Mouse (Mus musculus): ENCODE data around the gene Ugp2. TPM values are rescaled to one million over a fixed set of nuclear protein-coding genes. Genes with fewer than 3 reads are reported as not detected.

The Ugp2 gene
- polyA plus RNA-seq, 1 experiment from 2014 or later: 80.5 TPM

DNA sequence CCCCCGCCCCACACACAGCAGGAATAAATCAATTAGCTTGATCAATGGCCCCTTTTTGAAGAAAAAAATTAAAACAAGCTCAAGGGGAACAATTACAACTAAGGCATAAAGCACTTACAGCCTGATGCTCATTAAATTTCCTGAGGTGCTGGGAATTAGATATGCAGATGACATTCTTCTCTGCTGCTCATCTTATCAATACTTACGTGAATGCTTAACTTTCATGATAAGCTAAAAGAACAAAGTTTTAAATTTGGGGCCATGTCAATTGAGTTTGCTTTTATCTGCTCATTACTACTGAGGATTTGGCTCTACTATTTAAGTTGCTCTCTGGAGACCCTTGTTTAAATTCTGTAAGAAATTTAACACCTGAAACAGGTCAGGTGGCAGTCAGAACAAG lies 22.1 kb downstream of the Ugp2 start:
- Histone ChIP-seq H3K9me3 (replicated peaks; ENCODE audit: control insufficient read depth, low read length) (no peaks in the 10 kb centered on the region), H3K27me3 (ENCODE audit: control insufficient read depth, insufficient read depth, low read depth, low read length) (no peaks in the 10 kb centered on the region), H3K27ac (ENCODE audit: low read length) (no peak overlapping the region), H3K4me1 (ENCODE audit: control insufficient read depth, low read depth, low read length) (peaks cover 10% of the 10 kb centered on the region), H3K9ac (ENCODE audit: low read depth, low read length) (no peak overlapping the region), H3K4me3 (ENCODE audit: low read depth, low read length) (no peak overlapping the region), H3K4me2 (ENCODE audit: low read depth, low read length) (no peak overlapping the region), H3K36me3 (ENCODE audit: control insufficient read depth, insufficient read depth) (no peaks in the 10 kb centered on the region)
- 44% methylated on average over 2 of the region's 2 CpGs for WGBS (ENCODE audit: insufficient replicate concordance)
- ATAC-seq (ENCODE audit: low read depth): no peak

GRCm38 (mm10) chr11:21346020-21346419 lies 25.0 kb downstream of the Ugp2 start:
- H3K4me2 ChIP-seq (ENCODE audit: low read depth, low read length): no peak overlapping the region
- no peaks in the 10 kb centered on the region for H3K9me3 ChIP-seq (replicated peaks; ENCODE audit: control insufficient read depth, low read length)
- H3K36me3 ChIP-seq (ENCODE audit: control insufficient read depth, insufficient read depth): no peaks in the 10 kb centered on the region
- H3K9ac ChIP-seq (ENCODE audit: low read depth, low read length): no peak overlapping the region
- peaks cover 8% of the 10 kb centered on the region for H3K4me1 ChIP-seq (ENCODE audit: control insufficient read depth, low read depth, low read length)
- ATAC-seq (ENCODE audit: low read depth): no peak
- WGBS (ENCODE audit: insufficient replicate concordance): 47% methylated on average over 3 of the region's 3 CpGs
- H3K27ac ChIP-seq (ENCODE audit: low read length): no peak overlapping the region
- H3K27me3 ChIP-seq (ENCODE audit: control insufficient read depth, insufficient read depth, low read depth, low read length): no peaks in the 10 kb centered on the region
- no peak overlapping the region for H3K4me3 ChIP-seq (ENCODE audit: low read depth, low read length)

DNA sequence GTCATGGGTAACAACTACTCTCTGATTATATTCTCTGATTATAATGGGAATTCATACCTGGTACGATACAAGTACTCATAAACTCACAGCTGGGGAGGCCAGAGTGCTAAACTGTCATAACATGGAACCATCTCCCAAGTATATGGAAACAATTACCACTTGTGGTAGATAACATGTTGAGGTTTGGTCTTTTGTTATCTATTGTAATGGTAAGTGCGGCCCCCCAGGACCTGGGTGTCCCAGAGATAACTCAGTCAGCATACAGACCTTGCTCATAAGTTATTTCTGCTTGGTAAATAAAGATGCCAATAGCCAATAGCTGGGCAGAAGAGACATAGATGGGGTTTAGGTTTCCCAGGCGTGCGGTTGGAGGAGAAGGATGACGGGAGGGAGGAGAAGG lies 27.5 kb downstream of the Ugp2 start:
- H3K9ac ChIP-seq (ENCODE audit: low read depth, low read length): no peak overlapping the region
- no peaks in the 10 kb centered on the region for H3K27me3 ChIP-seq (ENCODE audit: control insufficient read depth, insufficient read depth, low read depth, low read length)
- H3K9me3 ChIP-seq (replicated peaks; ENCODE audit: control insufficient read depth, low read length): no peaks in the 10 kb centered on the region
- peaks cover 2% of the 10 kb centered on the region; the same call in 1 of the 2 replicates for H3K4me1 ChIP-seq (ENCODE audit: control insufficient read depth, low read depth, low read length)
- H3K4me3 ChIP-seq (ENCODE audit: low read depth, low read length): no peak overlapping the region
- no peak overlapping the region for H3K27ac ChIP-seq (ENCODE audit: low read length)
- no peak overlapping the region for H3K4me2 ChIP-seq (ENCODE audit: low read depth, low read length)
- no peaks in the 10 kb centered on the region for H3K36me3 ChIP-seq (ENCODE audit: control insufficient read depth, insufficient read depth)
- 52% methylated on average over 5 of the region's 5 CpGs for WGBS (ENCODE audit: insufficient replicate concordance)
- peak; percentile 66 for ATAC-seq (ENCODE audit: low read depth)

GRCm38 (mm10) chr11:21339088-21339487 lies 31.9 kb downstream of the Ugp2 start:
- ATAC-seq (ENCODE audit: low read depth): no peak
- no peaks in the 10 kb centered on the region; the same call in 1 of the 2 replicates for H3K4me1 ChIP-seq (ENCODE audit: control insufficient read depth, low read depth, low read length)
- no peak overlapping the region for H3K9ac ChIP-seq (ENCODE audit: low read depth, low read length)
- H3K36me3 ChIP-seq (ENCODE audit: control insufficient read depth, insufficient read depth): no peaks in the 10 kb centered on the region
- 76% methylated on average over 4 of the region's 4 CpGs for WGBS (ENCODE audit: insufficient replicate concordance)
- no peak overlapping the region for H3K4me3 ChIP-seq (ENCODE audit: low read depth, low read length)
- no peak overlapping the region for H3K27ac ChIP-seq (ENCODE audit: low read length)
- H3K27me3 ChIP-seq (ENCODE audit: control insufficient read depth, insufficient read depth, low read depth, low read length): no peaks in the 10 kb centered on the region
- no peaks in the 10 kb centered on the region for H3K9me3 ChIP-seq (replicated peaks; ENCODE audit: control insufficient read depth, low read length)
- no peak overlapping the region for H3K4me2 ChIP-seq (ENCODE audit: low read depth, low read length)

DNA sequence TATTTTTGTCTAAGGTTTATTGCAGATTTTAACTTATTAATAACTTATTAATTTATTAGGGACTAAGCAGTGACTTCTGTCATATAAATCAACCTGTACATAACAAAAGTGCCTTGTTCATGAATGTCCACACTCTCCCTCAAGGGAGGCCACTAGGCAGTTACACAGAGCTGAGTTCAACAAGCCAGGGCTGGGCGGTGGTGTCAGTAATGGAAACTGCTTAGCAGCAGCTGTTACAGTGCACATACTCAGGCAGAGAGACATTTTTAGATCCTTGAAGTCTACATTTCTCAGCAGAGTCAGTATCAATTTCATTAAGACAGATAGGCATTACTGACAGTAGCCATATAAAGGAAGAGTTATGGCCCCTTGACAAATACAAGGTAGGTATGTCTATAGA lies 33.1 kb downstream of the Ugp2 start:
- ATAC-seq (ENCODE audit: low read depth): no peak
- no peak overlapping the region for H3K27ac ChIP-seq (ENCODE audit: low read length)

DNA sequence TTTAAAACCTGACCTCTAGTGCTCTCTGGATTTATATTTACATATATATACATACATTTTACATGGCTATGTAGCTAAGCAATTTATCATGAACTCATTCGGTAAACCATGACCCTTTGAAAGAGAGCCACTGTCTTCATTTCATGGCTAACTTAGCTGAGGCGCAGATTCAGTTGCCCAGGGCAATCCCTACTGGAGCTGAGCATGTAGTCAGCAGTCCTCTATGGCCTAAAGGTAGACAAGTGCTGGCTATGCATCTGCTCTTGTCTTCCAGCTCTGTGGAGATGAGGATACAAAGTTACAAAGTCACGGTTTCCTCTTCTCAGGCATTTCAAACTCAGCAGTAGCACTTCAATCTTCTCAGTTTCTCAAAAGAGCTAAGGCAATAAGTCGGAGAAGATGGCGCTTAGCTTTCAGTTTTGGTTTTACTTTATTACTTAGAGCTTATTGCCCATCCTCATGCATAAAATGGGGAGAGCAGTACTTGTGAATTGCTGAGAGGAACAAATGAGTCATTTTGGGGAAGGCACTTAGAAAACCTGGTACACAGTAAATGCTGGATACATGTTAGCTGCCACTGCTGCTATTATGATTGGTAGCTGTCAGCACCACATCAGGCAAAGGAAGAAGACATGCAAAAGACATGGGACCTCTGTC lies 38.2 kb downstream of the Ugp2 start:
- H3K4me1 ChIP-seq (ENCODE audit: control insufficient read depth, low read depth, low read length): no peaks in the 10 kb centered on the region
- no peak overlapping the region for H3K4me3 ChIP-seq (ENCODE audit: low read depth, low read length)
- H3K27ac ChIP-seq (ENCODE audit: low read length): no peak overlapping the region
- ATAC-seq (ENCODE audit: low read depth): no peak
- WGBS (ENCODE audit: insufficient replicate concordance): 81% methylated on average over 5 of the region's 5 CpGs
- no peaks in the 10 kb centered on the region for H3K9me3 ChIP-seq (replicated peaks; ENCODE audit: control insufficient read depth, low read length)
- no peak overlapping the region for H3K9ac ChIP-seq (ENCODE audit: low read depth, low read length)
- peaks cover 3% of the 10 kb centered on the region for H3K36me3 ChIP-seq (ENCODE audit: control insufficient read depth, insufficient read depth)
- no peak overlapping the region for H3K4me2 ChIP-seq (ENCODE audit: low read depth, low read length)
- no peaks in the 10 kb centered on the region for H3K27me3 ChIP-seq (ENCODE audit: control insufficient read depth, insufficient read depth, low read depth, low read length)

More for the DNA sequence above, 33.1 kb downstream of the Ugp2 start:
- Histone ChIP-seq H3K4me2 (ENCODE audit: low read depth, low read length) (no peak overlapping the region), H3K4me1 (ENCODE audit: control insufficient read depth, low read depth, low read length) (no peaks in the 10 kb centered on the region; the same call in 1 of the 2 replicates), H3K9me3 (replicated peaks; ENCODE audit: control insufficient read depth, low read length) (no peaks in the 10 kb centered on the region), H3K4me3 (ENCODE audit: low read depth, low read length) (no peak overlapping the region), H3K27me3 (ENCODE audit: control insufficient read depth, insufficient read depth, low read depth, low read length) (no peaks in the 10 kb centered on the region), H3K9ac (ENCODE audit: low read depth, low read length) (no peak overlapping the region), H3K36me3 (ENCODE audit: control insufficient read depth, insufficient read depth) (no peaks in the 10 kb centered on the region)
- 84% methylated on average over 1 of the region's 1 CpGs for WGBS (ENCODE audit: insufficient replicate concordance)

DNA sequence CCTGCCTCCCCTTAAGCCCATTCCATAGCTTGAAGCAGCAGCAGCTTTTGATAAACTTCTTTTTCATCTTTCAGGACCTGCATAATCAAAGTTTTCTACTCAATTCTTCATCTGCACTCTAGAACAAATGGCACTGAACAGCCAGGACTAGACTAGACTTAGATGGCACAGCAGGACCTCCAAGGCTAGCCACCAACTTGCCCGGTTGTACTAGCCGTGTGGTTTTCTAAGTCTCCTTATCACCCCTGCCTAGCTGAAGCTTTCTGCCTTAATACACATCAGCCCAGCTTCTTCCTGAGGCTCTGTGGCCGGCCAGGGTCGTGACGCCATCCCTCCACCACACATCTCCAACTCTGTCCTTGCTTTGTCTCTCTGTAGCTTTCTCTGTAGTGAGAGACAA lies 42.9 kb downstream of the Ugp2 start:
- WGBS (ENCODE audit: insufficient replicate concordance): 55% methylated on average over 5 of the region's 5 CpGs

GRCm38 (mm10) chr11:21327486-21327885 lies 43.5 kb downstream of the Ugp2 start:
- ATAC-seq (ENCODE audit: low read depth): no peak
- WGBS (ENCODE audit: insufficient replicate concordance): 77% methylated on average over 5 of the region's 5 CpGs
- H3K9ac ChIP-seq (ENCODE audit: low read depth, low read length): no peak overlapping the region
- no peaks in the 10 kb centered on the region for H3K9me3 ChIP-seq (replicated peaks; ENCODE audit: control insufficient read depth, low read length)
- no peak overlapping the region for H3K27ac ChIP-seq (ENCODE audit: low read length)
- peaks cover 3% of the 10 kb centered on the region for H3K36me3 ChIP-seq (ENCODE audit: control insufficient read depth, insufficient read depth)
- H3K27me3 ChIP-seq (ENCODE audit: control insufficient read depth, insufficient read depth, low read depth, low read length): no peaks in the 10 kb centered on the region
- no peak overlapping the region for H3K4me2 ChIP-seq (ENCODE audit: low read depth, low read length)
- no peaks in the 10 kb centered on the region for H3K4me1 ChIP-seq (ENCODE audit: control insufficient read depth, low read depth, low read length)
- H3K4me3 ChIP-seq (ENCODE audit: low read depth, low read length): no peak overlapping the region

More for the DNA sequence above, 42.9 kb downstream of the Ugp2 start:
- H3K36me3 ChIP-seq (ENCODE audit: control insufficient read depth, insufficient read depth): peaks cover 3% of the 10 kb centered on the region
- H3K27ac ChIP-seq (ENCODE audit: low read length): no peak overlapping the region
- no peaks in the 10 kb centered on the region for H3K27me3 ChIP-seq (ENCODE audit: control insufficient read depth, insufficient read depth, low read depth, low read length)
- H3K4me3 ChIP-seq (ENCODE audit: low read depth, low read length): no peak overlapping the region
- no peak overlapping the region for H3K9ac ChIP-seq (ENCODE audit: low read depth, low read length)
- no peak overlapping the region for H3K4me2 ChIP-seq (ENCODE audit: low read depth, low read length)
- no peak for ATAC-seq (ENCODE audit: low read depth)
- H3K9me3 ChIP-seq (replicated peaks; ENCODE audit: control insufficient read depth, low read length): no peaks in the 10 kb centered on the region
- H3K4me1 ChIP-seq (ENCODE audit: control insufficient read depth, low read depth, low read length): no peaks in the 10 kb centered on the region

DNA sequence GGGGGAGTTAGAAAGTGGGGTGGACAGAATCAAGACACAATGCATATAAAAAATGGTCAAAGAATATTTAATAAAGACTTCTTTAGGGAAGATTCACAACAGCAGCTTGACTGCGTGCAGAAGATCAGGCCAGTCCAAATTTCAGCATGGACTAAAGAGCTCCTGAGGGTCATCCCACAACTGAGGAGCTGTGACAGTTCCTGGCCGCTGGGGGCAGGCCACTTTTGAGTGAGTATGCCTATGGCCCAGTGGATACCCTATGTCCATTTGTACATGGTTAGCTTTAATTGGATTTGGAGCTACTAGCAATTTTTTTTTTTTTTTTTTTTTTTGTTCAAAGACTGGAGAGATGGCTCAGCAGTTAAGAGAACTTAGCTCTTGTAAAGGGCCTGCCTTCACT lies 44.2 kb downstream of the Ugp2 start:
- Histone ChIP-seq H3K4me1 (ENCODE audit: control insufficient read depth, low read depth, low read length) (no peaks in the 10 kb centered on the region), H3K4me3 (ENCODE audit: low read depth, low read length) (no peak overlapping the region), H3K36me3 (ENCODE audit: control insufficient read depth, insufficient read depth) (peaks cover 8% of the 10 kb centered on the region), H3K27ac (ENCODE audit: low read length) (no peak overlapping the region), H3K9ac (ENCODE audit: low read depth, low read length) (no peak overlapping the region), H3K9me3 (replicated peaks; ENCODE audit: control insufficient read depth, low read length) (no peaks in the 10 kb centered on the region), H3K27me3 (ENCODE audit: control insufficient read depth, insufficient read depth, low read depth, low read length) (no peaks in the 10 kb centered on the region), H3K4me2 (ENCODE audit: low read depth, low read length) (no peak overlapping the region)
- ATAC-seq (ENCODE audit: low read depth): no peak
- 59% methylated on average over 2 of the region's 2 CpGs for WGBS (ENCODE audit: insufficient replicate concordance)

All from liver, embryonic 16.5 days (tissue).